Mouse (Mus musculus): ENCODE data around the gene Gm28079.
"Not testable (repeated sequence)": the region's sequence is repeated elsewhere in the genome, so short reads cannot be mapped to it uniquely, and the experiment has no call there.

The Gm28079 gene

GRCm38 (mm10) chrY:70014799-70015198 lies at the start of gene Gm28079:
Gene Gm28079, minus strand, starts transcription at chrY:70014899.
- not testable (repeated sequence) for DNase-seq

All from B cell, adult 2 months (primary cell).